Mouse (Mus musculus): ENCODE data around the gene Relb.

The Relb gene

GRCm38 (mm10) chr7:19557982-19558900 lies 71.0 kb downstream of the Relb start:
- DNase-seq (ENCODE audit: low read depth, low spot score), result no peak

GRCm38 (mm10) chr7:19557086-19557485 lies 72.2 kb downstream of the Relb start:
- no peak for DNase-seq (ENCODE audit: low read depth, low spot score)

All from 3T3-L1 (cell line).